Mouse (Mus musculus): ENCODE results near the gene Tmem169.
"Not testable (repeated sequence)": the region's sequence is repeated elsewhere in the genome, so short reads cannot be mapped to it uniquely, and the experiment has no call there.

Gene Tmem169

DNA sequence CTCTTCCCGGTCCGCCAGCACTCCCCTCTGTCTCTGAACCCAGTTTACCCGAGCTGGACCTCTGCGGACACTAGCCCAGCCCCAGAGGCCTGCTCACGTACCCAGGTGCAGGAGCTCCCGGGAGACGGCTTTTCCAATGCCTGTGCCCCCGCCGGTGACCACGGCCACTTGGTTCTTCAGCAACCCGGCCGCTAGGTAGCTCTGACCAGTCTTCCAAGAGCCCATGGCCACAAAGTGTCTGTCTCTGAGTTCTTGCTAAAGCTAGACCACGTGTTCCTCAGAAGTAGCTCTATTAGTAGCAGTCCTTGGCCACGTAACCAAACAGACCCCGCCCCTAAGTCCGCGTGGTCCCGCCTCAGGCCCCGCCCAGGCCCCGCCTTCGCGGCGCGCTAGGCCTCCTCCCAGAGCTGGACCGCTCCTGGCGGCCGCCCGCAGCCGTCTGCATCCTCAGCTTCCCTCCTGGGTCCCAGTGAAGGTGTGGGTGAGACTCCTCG lies at the start of gene Tmem169, which contains the start of gene Pecr:
Gene Tmem169, plus strand, starts transcription at position 378 of the 494 bp plus-strand sequence.
Gene Pecr, minus strand, starts transcription at position 323 of the 494 bp plus-strand sequence.
- peak; percentile 97 for DNase-seq (ENCODE audit: low spot score)

- DNase-seq (ENCODE audit: low spot score) = peak; percentile 87
These were observed 47.7 kb upstream of the Tmem169 start for GRCm38 (mm10) chr1:72236363-72237006.

- DNase-seq (ENCODE audit: low spot score) = no peak
These were observed 47.0 kb upstream of the Tmem169 start for GRCm38 (mm10) chr1:72237007-72237775.

DNA sequence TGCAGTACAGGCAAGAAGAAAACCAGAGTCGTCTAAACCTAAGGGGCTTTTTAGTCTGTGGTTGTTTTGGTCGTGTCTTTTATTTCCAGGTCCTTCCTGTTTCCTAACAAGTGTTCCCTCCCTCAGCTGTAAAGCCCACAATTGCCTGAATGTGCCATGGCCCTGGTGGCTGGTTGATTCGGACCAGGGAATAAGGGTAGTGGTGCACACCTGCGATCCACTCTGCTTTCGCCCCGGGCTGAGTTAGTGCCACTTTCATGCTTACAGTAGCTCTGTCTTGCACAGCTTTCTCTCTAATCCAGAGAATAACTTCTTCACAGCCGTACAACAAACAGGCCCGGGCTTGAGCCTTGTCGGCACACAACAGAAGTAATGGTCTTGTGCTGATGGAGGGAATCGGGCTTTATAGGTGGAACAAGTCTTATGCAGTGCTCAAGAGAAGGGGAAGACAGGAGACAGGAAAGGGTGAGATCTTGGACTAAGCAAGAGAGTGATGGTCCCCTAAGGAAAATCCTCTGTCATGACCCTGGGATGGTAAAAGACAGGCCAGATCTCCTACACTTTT lies 46.1 kb upstream of the Tmem169 start:
- DNase-seq (ENCODE audit: low spot score) = no peak

GRCm38 (mm10) chr1:72239113-72239512 lies 45.1 kb upstream of the Tmem169 start:
- not testable (repeated sequence) for DNase-seq (ENCODE audit: low spot score)

GRCm38 (mm10) chr1:72242581-72243143 lies 41.5 kb upstream of the Tmem169 start:
- no peak for DNase-seq (ENCODE audit: low spot score)

DNA sequence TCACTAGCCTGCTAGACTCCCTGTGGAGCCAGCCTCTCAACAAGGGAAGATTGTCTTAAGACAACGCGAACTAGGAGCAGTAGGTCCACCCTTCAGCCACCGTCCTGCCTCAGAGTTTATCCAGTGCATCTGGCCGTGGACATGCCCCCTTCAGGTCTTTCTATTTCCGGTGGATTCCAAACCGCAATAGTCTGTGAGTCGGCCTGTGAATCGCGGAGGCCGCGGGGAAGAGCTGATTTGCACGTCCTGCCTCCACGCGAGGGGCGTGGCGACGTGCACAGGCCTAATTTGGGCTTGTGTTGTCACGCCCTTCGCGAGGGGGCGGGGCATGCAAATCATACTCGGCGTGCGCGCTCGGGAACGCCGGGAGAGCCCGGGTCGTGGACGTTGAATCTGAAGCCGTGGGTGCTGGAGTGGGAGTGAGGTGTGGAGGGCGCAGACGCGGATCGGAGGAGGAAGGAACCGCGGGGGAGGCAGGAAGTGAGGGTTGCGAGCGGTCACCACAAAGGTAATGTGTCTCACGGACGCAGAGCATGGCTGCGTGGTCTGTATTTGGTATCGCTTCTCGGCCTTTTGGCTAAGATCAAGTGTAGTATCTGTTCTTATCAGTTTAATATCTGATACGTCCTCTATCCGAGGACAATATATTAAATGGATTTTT lies 40.4 kb upstream of the Tmem169 start:
- peak; percentile 97 for DNase-seq (ENCODE audit: low spot score)

GRCm38 (mm10) chr1:72244317-72245036 lies 39.7 kb upstream of the Tmem169 start:
- DNase-seq (ENCODE audit: low spot score) = peak; percentile 89

DNA sequence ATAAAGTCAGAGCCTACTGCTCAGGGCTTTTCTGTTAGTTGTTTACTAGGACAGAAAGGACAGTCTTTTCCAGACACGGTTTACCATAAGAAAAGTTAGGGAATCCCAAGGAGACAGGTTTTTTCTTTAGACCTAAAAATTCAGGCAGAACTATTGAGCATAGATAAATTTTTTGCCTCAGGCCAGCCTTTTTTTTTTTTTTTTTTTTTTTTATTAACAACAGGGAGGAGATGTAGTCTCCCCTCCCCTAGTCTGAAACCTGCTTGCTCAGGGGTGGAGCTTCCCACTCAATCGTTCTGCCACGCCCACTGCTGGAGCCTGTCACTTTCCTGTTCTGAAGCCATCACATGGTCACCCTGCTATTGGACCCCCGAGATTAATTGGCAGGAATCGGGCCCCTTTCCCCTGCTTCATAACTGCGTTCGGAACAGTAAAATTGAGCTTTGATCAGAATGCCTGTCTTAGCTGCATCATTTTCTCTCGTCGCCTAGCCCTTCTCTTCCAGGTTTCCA lies 35.9 kb upstream of the Tmem169 start:
- DNase-seq (ENCODE audit: low spot score) = not testable (repeated sequence)

DNA sequence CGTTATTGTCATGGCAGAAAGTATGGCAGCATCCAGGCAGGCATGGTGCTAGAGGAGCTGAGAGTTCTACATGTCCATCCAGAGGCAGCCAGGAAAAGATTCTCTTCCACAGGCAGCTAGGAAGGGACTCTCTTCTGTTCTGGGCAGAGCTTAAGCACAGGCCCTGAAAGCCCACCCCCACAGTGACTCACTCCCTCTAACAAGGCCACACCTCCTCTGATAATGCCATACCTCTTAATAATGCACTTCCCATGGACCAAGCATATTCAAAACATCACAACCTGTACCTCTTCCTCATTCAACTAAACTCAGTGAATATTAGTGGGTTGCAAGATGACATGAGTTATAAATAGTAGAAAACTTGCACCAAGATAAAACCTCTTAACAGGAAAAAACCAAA lies 32.4 kb upstream of the Tmem169 start:
- no peak for DNase-seq (ENCODE audit: low spot score)

GRCm38 (mm10) chr1:72253881-72254491 lies 30.2 kb upstream of the Tmem169 start:
- DNase-seq (ENCODE audit: low spot score) = peak; percentile 36

DNA sequence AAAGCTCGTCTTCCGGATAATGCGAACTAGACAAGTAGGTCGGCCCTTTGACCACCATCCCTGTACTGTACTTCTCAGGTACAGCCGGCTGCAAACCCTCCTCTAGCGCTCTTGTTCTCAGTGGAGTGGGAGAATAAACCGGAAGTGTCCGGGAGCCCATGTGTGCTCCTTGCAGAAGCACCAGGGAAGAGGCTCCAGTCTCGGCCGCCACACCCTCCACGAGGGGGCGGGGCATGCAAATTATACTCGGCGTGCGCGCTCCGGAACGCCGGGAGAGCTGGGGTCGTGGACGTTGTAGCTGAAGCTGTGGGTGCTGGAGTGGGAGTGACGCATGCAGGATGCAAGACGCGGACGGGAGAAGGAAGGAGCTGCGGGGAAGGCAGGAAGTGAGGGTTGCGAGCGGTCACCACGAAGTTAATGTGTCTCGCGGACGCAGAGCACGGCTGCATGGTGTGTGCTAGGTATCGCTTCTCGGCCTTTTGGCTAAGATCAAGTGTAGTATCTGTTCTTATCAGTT lies 29.6 kb upstream of the Tmem169 start:
- DNase-seq (ENCODE audit: low spot score) = peak; percentile 97

- DNase-seq (ENCODE audit: low spot score) = peak; percentile 95
These were observed 28.9 kb upstream of the Tmem169 start for GRCm38 (mm10) chr1:72255062-72255853.

DNA sequence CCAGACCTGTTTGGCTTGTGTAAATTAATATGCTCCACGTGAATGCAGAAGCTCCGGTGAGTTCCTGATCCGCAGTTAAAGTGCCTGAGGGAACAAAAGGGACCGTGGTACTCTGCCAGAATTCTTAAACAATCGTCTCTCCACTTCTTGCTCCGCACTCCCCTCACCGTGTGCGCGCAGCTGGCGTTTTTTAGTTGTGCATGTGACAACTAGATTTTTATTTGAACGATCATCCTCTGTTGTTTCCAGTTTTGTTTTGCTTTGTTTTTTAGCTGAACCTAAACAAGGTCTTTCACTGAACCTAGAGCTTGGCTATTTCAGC lies 28.4 kb upstream of the Tmem169 start:
- no peak for DNase-seq (ENCODE audit: low spot score)

GRCm38 (mm10) chr1:72256381-72257256 lies 27.6 kb upstream of the Tmem169 start:
- no peak for DNase-seq (ENCODE audit: low spot score)

- no peak for DNase-seq (ENCODE audit: low spot score)
These were observed 21.1 kb upstream of the Tmem169 start for GRCm38 (mm10) chr1:72263099-72263498.

- DNase-seq (ENCODE audit: low spot score) = no peak
These were observed 6.1 kb upstream of the Tmem169 start for GRCm38 (mm10) chr1:72278085-72278484.

GRCm38 (mm10) chr1:72282604-72283003 lies 1.6 kb upstream of the Tmem169 start:
- no peak for DNase-seq (ENCODE audit: low spot score)

- no peak for DNase-seq (ENCODE audit: low spot score)
These were observed 370 bp downstream of the Tmem169 start for GRCm38 (mm10) chr1:72284539-72284938.
